Mouse (Mus musculus) cerebellum, adult 8-10 months (tissue): ENCODE measurements around the gene Armc7.
"Not testable (repeated sequence)": the region's sequence is repeated elsewhere in the genome, so short reads cannot be mapped to it uniquely, and the experiment has no call there.

Source experiments
- DNase-seq: peaks from one replicate; pipeline ENCODE4 v3.0.0; 2022

The Armc7 gene

GRCm38 (mm10) chr11:115491356-115492083, 16.1 kb downstream of the Armc7 start, which contains the start of gene Nt5c:
Nt5c (minus strand) TSS chr11:115491862.
- DNase-seq: peak; percentile 80

DNA sequence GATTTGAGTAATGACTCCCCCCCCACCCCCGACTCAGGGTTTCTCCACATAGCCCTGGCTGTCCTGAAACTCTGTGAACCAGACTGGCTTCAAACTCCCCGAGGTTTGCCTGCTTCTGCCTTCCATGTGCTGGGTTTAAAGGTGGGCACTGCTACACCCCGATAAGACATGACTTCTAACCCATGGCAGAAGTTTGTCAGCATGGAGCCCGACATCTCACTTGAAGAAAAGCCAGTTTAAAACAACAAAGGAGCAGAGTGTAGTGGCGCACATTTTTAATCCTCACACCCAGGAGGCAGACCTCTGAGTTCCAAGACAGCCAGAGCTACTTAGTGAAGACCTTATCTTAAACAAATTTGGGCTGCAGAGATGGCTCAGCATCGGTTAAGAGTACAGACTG, 16.9 kb downstream of the Armc7 start:
- DNase-seq: no peak

DNA sequence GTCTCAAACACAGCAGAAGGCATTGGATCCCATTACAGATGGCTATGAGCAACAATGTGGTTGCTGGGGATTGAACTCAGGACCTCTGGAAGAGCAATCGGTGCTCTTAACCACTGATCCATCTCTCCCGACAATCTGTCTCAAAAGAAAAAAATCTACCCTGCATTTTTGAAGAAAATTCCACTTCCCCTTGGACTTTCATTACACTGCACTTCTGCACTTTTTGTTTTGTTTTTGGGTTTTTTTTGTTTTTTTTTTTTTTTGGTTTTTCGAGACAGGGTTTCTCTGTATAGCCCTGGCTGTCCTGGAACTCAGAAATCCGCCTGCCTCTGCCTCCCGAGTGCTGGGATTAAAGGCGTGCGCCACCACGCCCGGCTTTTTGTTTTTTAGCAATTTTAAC, 21.1 kb downstream of the Armc7 start:
- not testable (repeated sequence) for DNase-seq

GRCm38 (mm10) chr11:115502636-115503035, 27.2 kb downstream of the Armc7 start:
- DNase-seq: no peak

GRCm38 (mm10) chr11:115506586-115506985, 31.1 kb downstream of the Armc7 start:
- DNase-seq: no peak

DNA sequence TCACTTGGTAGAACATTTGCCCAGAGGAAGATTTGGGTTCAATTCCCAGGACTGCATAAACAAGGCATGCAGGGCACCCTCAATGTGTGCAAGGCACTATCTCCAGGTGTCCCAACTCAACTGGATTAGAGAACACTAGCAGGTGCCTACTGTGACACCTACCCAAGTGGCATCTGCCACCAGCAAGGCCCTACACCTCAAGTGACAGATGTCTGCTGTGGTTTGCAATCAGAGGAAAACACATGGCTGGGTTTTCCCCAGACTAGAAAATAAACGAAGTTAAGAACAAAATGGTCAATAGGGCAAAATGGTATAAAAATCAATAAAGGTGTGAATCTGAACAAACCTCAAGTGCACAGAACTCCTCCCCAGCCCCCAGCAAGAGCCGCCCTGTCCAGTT, 32.6 kb downstream of the Armc7 start:
- no peak for DNase-seq

DNA sequence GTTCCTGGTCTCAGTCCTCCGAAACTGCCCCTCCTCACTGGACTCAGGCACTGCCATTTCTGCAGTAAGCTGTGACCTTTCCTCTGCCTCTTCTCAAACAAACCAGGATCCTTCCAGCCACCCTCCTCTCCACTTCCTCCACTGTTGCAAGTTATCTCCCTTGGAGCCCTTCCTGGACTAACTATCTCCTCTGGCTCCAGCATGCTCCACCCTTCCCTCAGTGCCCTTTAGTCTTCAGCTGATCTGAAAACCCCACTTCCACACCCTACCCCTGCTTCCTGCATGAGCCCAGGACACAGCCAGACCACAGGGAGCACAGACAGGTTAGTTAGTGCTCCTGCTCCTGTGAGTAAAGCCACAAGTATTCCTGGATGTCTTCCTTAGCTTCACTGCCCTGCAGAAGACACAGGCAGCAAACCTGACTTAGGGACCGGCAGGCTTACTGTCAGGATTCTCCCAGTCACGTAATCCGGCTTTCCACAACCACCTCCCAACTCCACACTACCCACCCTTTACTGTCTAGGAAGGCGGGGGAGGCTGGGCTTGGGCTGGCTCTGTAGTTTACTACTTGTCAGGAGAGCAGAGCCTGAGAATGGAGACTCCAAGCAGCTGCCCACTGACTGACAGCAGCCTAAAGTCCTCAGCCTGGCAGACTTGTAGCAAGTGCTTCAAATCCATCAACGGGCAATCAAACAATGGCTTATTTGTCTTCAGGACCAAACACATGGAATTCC, 34.5 kb downstream of the Armc7 start:
- no peak for DNase-seq

- DNase-seq: no peak
Observed at GRCm38 (mm10) chr11:115510507-115510888, 35.0 kb downstream of the Armc7 start.

DNA sequence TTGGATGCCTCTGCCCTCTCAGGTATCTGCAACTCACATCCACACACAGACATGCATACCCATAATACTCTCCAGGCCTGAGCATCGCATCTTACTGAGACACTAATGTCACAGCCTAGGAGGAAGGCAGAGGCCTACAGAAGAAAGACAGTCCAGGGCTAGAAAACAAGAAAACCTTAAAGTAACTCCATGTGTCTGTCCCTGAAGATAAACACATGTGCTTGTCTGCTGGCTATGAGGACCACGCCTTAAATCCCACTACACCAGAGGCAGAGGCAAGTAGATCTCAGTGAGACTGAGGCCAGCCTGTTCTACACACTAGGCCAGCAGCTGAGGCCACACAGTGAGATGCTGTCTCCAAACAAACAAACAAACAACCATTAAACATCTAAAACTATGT, 35.7 kb downstream of the Armc7 start:
- no peak for DNase-seq

- DNase-seq: no peak
Observed at GRCm38 (mm10) chr11:115512004-115512403, 36.5 kb downstream of the Armc7 start.

GRCm38 (mm10) chr11:115512407-115513183, 37.1 kb downstream of the Armc7 start:
- DNase-seq: no peak

DNA sequence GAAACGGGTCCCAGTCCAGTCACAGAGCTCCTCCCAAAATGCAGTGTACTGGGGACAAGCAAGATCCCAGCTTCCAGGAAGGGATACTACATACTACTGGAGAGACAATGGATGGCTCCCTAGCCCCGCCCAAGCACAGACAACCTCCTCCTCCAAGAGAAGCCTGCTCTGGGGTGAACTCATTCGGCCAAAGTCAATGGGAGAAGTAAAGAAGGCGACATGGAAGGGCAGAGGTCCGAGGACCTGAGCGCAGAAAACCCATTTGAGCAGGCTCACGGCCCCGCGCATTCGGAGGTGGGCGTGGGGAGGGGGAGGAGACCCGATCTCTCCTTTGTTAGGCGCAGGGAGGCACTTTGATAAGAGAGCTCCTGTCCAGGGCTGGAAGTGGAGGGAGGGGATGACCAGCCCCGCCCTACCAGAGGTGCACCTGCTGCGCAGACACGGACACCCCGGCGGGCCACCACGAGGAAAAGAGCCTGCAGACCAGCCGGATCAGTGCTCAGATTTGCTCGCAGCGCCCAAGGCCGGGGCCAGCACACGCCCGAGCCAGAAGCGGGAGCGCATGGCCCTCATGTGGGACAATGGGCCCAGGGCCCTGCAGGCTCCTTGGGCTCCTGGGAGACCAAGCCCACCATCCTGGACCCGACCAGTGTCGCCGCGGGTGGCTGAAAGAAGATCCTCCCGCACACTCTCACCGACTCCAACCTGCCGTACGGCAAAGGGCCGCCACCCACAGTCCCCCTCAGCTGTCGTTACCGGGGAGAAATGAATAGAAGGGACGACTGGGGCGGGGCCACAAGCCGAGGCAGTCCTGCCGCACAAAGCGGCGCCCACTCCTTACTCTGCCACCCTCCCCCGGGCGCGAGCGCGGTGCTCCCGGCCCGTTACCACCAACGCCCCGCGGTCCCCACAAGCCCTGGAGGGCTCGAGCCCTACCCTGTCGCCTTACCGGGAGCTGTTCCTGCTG, 38.1 kb downstream of the Armc7 start:
- DNase-seq: peak; percentile 46

DNA sequence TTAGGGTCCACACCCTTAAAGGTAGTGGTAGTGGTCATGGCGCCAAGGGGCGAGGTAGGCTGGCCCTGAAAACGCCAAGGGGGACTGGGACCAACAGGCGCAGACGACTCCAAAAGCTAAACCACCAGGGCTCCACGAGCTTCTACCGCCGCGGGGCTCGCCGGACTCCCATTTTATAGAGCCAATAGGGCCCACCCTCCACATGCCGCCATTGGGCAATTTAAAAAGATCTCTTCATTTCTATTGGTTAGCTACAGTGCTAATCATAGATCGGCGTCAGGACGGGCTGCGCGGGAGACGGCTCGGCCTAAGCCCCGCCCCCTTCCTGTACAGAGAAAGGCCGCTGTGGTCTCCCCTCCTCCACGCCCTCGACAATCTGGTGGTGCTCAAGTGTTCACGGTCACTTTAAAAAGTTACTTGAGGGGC, 38.8 kb downstream of the Armc7 start, which contains the start of gene Jpt1:
Gene Jpt1 (minus strand): TSS at position 150 of the 426 bp plus-strand sequence.
- peak; percentile 98 for DNase-seq

GRCm38 (mm10) chr11:115515021-115515420, 39.6 kb downstream of the Armc7 start:
- no peak for DNase-seq

- DNase-seq: no peak
Observed at GRCm38 (mm10) chr11:115516942-115517341, 41.5 kb downstream of the Armc7 start.

GRCm38 (mm10) chr11:115518693-115519092, 43.2 kb downstream of the Armc7 start:
- peak; percentile 32 for DNase-seq

GRCm38 (mm10) chr11:115519581-115519980, 44.1 kb downstream of the Armc7 start:
- no peak for DNase-seq

GRCm38 (mm10) chr11:115520218-115520617, 44.8 kb downstream of the Armc7 start:
- DNase-seq: no peak

DNA sequence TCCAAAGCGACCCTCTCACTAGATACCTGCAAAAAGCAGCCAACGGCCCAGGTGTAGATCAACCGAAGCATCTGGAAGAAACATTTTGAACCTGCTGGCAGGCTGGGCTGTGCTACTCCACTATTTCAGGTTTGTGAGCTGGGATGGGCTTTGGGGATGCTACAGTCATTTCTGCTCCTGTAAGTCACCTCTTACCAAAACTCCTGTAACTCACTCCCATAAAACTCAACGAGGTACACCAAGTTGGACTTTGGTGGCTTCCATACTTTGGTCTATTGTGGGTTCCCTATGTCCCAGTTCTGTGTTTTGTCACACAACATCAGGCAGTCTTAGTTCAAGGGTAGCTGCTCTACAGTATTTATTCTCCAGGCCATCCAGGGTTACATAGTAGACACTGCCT, 45.6 kb downstream of the Armc7 start:
- no peak for DNase-seq

DNA sequence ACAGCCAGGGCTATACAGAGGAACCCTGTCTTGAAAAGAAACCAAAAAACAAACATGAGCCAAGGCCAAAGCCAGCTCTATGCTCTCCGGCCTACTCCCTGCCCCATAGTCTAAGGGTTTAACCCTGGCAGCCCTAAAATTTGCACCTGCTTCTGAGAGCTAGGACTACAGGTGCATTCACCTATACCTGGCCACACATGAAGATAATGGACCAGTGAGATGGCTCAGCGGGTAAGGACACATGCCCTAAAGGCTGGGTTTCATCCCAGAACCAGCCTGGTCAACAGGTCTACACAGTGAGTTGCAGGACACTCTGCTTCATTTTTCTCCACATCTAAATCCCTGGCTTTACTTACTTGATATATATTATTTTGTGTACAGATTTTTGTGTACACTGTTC, 46.8 kb downstream of the Armc7 start:
- no peak for DNase-seq

- no peak for DNase-seq
Observed at GRCm38 (mm10) chr11:115522703-115523102, 47.2 kb downstream of the Armc7 start.

- DNase-seq: not testable (repeated sequence)
Observed at GRCm38 (mm10) chr11:115526446-115526845, 51.0 kb downstream of the Armc7 start.
